Mouse (Mus musculus): ENCODE results near the gene Nhs. TPM values are rescaled to one million over a fixed set of nuclear protein-coding genes. Genes with fewer than 3 reads are reported as not detected.
A peak's percentile ranks its signal among the peaks of the same experiment; 100 is the strongest.

Gene Nhs
- total and polyA plus RNA-seq, 3 experiments: 0.04 TPM; not detected in 2

GRCm38 (mm10) chrX:162021724-162022123, 137.8 kb downstream of the Nhs start:
- H3K27me3 ChIP-seq (ENCODE audit: control insufficient read depth in 1 of 2, insufficient read depth in 2 of 2, low read length in 2 of 2): no peaks in the 10 kb centered on the region
- H3K27ac ChIP-seq (ENCODE audit: control insufficient read depth, low read depth, low read length): no peak overlapping the region
- H3K4me3 ChIP-seq (ENCODE audit: control insufficient read depth in 1 of 2, insufficient read depth in 1 of 2, low read depth in 2 of 2, low read length in 2 of 2): no peak overlapping the region
- no peak for TF ChIP-seq TBP (IDR thresholded peaks at IDR 0.05; ENCODE audit: low read depth, low read length)
- TF ChIP-seq POLR2AphosphoS2 (IDR thresholded peaks at IDR 0.05; ENCODE audit: low read length): no peak
- no peak for TF ChIP-seq ZKSCAN1 (IDR thresholded peaks at IDR 0.05; ENCODE audit: low read depth, low read length)
- TF ChIP-seq ETS1 (IDR thresholded peaks at IDR 0.05; ENCODE audit: low read depth, low read length): no peak
- TF ChIP-seq TAL1 (IDR thresholded peaks at IDR 0.05; ENCODE audit: low read length): no peak
- no peak for TF ChIP-seq MYB (IDR thresholded peaks at IDR 0.05; ENCODE audit: low read depth, low read length)
- no peak for TF ChIP-seq NRF1 (IDR thresholded peaks at IDR 0.05; ENCODE audit: insufficient read depth, low read depth, low read length, poor library complexity, severe bottlenecking)
- no peak for TF ChIP-seq GABPA (IDR thresholded peaks at IDR 0.05; ENCODE audit: low read depth, low read length)
- TF ChIP-seq CHD1 (IDR thresholded peaks at IDR 0.05; ENCODE audit: low read depth, low read length): no peak
- no peak for TF ChIP-seq MYC (IDR thresholded peaks at IDR 0.05; ENCODE audit: low read depth, low read length)
- no peak for TF ChIP-seq RCOR1 (IDR thresholded peaks at IDR 0.05; ENCODE audit: low read depth, low read length)
- TF ChIP-seq POLR2A (IDR thresholded peaks at IDR 0.05; ENCODE audit: control insufficient read depth in 1 of 2, insufficient read depth in 1 of 2, low read depth in 1 of 2, low read length in 2 of 2, poor library complexity in 1 of 2): no peak
- TF ChIP-seq MAFK (IDR thresholded peaks at IDR 0.05; ENCODE audit: borderline replicate concordance, low read depth, low read length): no peak
- TF ChIP-seq CTCF (IDR thresholded peaks at IDR 0.05 in 2 of 3, conservative IDR thresholded peaks at IDR 0.05 in 1 of 3; ENCODE audit: control insufficient read depth in 1 of 3, insufficient read depth in 1 of 3, low read depth in 2 of 3, low read length in 3 of 3, poor library complexity in 1 of 3, severe bottlenecking in 1 of 3): no peak
- TF ChIP-seq UBTF (IDR thresholded peaks at IDR 0.05; ENCODE audit: borderline replicate concordance, insufficient read depth, low read depth, low read length): no peak
- TF ChIP-seq ELF1 (IDR thresholded peaks at IDR 0.05; ENCODE audit: low read depth, low read length): no peak
- no peak for TF ChIP-seq TCF12 (IDR thresholded peaks at IDR 0.05; ENCODE audit: low read depth, low read length)
- no peak for TF ChIP-seq GATA1 (IDR thresholded peaks at IDR 0.05; ENCODE audit: low read depth, low read length)
- TF ChIP-seq BHLHE40 (IDR thresholded peaks at IDR 0.05; ENCODE audit: borderline replicate concordance, low read depth, low read length): no peak
- DNase-seq (ENCODE audit: low read depth, low spot score): no peak
- H3K79me2 ChIP-seq (ENCODE audit: control insufficient read depth, insufficient read depth, low read length, poor library complexity): no peaks in the 10 kb centered on the region
- peaks cover 0 to 21% of the 10 kb centered on the region in 2 experiments; a peak in 3 of 4 replicates for H3K4me1 ChIP-seq (ENCODE audit: control insufficient read depth in 1 of 2, insufficient read depth in 2 of 2, low read length in 2 of 2)
- H3K9me3 ChIP-seq (replicated peaks; ENCODE audit: insufficient read depth, low read length): no peaks in the 10 kb centered on the region
- no peak overlapping the region for H3K9ac ChIP-seq (ENCODE audit: control insufficient read depth, low read depth, low read length, poor library complexity, severe bottlenecking)
- peaks cover 0 to 15% of the 10 kb centered on the region in 2 experiments; a peak in 2 of 4 replicates for H3K36me3 ChIP-seq (ENCODE audit: control insufficient read depth in 1 of 2, insufficient read depth in 2 of 2, low read length in 2 of 2)

GRCm38 (mm10) chrX:162020039-162020566, 139.4 kb downstream of the Nhs start:
- Histone ChIP-seq H3K27me3 (ENCODE audit: control insufficient read depth in 1 of 2, insufficient read depth in 2 of 2, low read length in 2 of 2) (no peaks in the 10 kb centered on the region), H3K36me3 (ENCODE audit: control insufficient read depth in 1 of 2, insufficient read depth in 2 of 2, low read length in 2 of 2) (peaks cover 0 to 12% of the 10 kb centered on the region in 2 experiments; a peak in 2 of 4 replicates), H3K4me3 (ENCODE audit: control insufficient read depth in 1 of 2, insufficient read depth in 1 of 2, low read depth in 2 of 2, low read length in 2 of 2) (no peak overlapping the region), H3K9ac (ENCODE audit: control insufficient read depth, low read depth, low read length, poor library complexity, severe bottlenecking) (no peak overlapping the region), H3K4me1 (ENCODE audit: control insufficient read depth in 1 of 2, insufficient read depth in 2 of 2, low read length in 2 of 2) (peaks cover 0 to 18% of the 10 kb centered on the region in 2 experiments; a peak in 3 of 4 replicates), H3K9me3 (replicated peaks; ENCODE audit: insufficient read depth, low read length) (no peaks in the 10 kb centered on the region), H3K27ac (ENCODE audit: control insufficient read depth, low read depth, low read length) (no peak overlapping the region), H3K79me2 (ENCODE audit: control insufficient read depth, insufficient read depth, low read length, poor library complexity) (no peaks in the 10 kb centered on the region)
- DNase-seq (ENCODE audit: low read depth, low spot score): peak; percentile 64
- TF ChIP-seq GATA1 (IDR thresholded peaks at IDR 0.05; ENCODE audit: low read depth, low read length) (0 out of 2 replicates have a peak, but pooled peaks have one; percentile 29), TBP (IDR thresholded peaks at IDR 0.05; ENCODE audit: low read depth, low read length) (peak; percentile 48), UBTF (IDR thresholded peaks at IDR 0.05; ENCODE audit: borderline replicate concordance, insufficient read depth, low read depth, low read length) (0 out of 2 replicates have a peak, but pooled peaks have one; percentile 53), ZMIZ1 (IDR thresholded peaks at IDR 0.05; ENCODE audit: low read depth, low read length) (no peak)

Data from MEL (cell line).